Mouse (Mus musculus) cerebellum, adult 18-20 months (tissue): ENCODE data around the gene Ggnbp2.

Experiments
- DNase-seq, 2 experiments: peaks; one replicate each; pipeline ENCODE4 v3.0.0; 2021

The Ggnbp2 gene

GRCm38 (mm10) chr11:84822487-84822886 is 48.1 kb downstream of the Ggnbp2 start:
- no peak for DNase-seq

- no peak for DNase-seq
Measured at GRCm38 (mm10) chr11:84821131-84821770, 49.4 kb downstream of the Ggnbp2 start.

- peak; percentile 93 to 95 for DNase-seq
Measured at GRCm38 (mm10) chr11:84818961-84819692, 51.5 kb downstream of the Ggnbp2 start, which contains the start of gene Mrm1. Gene Mrm1, minus strand, starts transcription at chr11:84819515.

DNA sequence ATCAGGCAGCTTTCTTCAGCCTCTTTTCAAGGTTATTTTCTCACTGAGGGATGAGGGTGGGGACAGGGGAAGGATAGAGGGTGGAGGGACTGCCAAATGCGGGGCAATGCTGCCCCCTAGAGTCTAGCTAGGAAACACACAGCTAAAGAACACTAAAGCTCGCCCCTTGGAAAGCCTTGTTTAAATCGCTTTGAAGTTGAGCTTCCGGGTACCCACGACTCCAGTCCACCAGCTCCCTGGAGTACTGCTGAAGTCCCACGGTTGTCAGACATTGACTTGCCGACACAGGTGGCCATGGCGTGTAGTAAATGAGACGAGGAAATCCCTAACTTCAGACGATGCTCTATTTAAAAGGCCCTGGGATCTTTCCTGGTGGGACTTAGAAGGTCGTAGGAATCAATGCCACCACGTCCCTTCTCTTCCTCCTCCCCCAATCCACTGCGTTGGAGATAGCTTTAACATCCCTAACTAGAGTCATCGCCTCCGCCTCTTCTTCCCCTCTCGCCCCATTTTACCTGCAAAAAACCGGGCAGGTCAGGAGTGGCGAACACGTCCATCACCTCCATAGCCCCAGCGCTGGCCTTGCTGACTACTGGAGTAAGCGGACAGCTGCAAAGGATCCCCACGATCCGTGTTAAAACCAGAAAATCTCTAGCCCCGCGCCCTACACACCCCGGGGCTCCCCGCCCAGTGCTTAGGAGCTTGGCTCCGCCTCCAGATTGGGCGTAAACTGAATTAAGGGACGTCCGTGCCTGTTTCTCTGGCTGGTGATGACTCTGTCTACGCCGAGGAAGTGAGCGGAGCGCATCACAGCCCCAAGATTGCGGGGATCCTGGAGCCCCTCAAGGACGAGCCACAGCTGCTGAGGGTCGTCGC is 52.3 kb downstream of the Ggnbp2 start:
- DNase-seq, result peak; percentile 73 to 75

DNA sequence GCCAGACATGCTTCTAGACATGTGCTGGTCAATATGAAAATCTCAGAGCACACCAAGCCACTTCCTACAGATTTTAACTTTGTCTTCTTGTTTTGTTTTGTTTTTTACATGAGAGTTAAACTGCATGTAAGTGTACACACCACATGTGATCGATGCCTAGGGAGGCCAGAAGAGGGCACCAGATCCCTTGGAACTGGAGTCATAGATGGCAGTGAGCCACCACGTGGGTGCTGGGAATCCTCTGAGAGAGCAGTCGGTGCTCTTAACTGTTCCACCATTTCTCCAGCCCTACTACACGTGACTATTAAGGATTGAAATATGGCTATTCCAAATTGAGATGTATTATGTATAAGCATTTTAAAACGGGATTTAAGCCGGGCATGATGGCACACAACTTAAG is 53.3 kb downstream of the Ggnbp2 start:
- DNase-seq, result no peak

- DNase-seq, result peak; percentile 67 to 78
Measured at GRCm38 (mm10) chr11:84813724-84814510, 56.7 kb downstream of the Ggnbp2 start.

- DNase-seq, result no peak
Measured at GRCm38 (mm10) chr11:84804373-84804772, 66.2 kb downstream of the Ggnbp2 start.

- DNase-seq, result peak; percentile 72 to 84
Measured at GRCm38 (mm10) chr11:84797627-84798353, 72.8 kb downstream of the Ggnbp2 start.

GRCm38 (mm10) chr11:84797026-84797425 is 73.6 kb downstream of the Ggnbp2 start:
- no peak for DNase-seq

DNA sequence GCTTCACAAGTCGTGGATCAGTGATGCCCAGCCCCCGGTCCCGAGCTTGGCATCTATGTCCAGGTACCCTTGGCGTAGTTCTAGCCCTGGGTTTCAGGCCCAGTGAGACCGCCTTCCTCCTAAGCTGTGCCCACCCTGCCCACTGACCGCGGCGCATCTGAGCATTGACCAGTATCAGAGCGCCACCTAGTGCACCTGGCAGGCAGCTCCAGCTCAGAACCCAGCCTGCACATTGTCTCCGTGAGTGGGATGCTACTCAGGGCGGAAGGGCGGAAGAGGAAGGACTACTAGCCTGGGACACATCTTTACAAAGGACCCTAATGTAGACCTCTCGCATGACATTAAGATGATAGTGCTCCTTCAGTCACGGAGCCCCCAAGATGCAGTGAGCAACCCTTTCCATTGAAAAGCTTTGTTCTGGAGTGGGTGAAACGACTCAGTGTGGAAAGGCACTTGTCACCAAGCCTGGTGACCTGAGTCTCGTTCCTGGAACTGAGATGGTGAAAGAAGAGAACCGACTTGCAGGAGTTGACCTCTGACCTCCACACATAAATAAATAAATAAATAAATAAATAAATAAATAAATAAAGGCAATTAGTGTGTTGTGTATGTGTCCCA is 76.0 kb downstream of the Ggnbp2 start:
- peak; percentile 79 to 89 for DNase-seq

DNA sequence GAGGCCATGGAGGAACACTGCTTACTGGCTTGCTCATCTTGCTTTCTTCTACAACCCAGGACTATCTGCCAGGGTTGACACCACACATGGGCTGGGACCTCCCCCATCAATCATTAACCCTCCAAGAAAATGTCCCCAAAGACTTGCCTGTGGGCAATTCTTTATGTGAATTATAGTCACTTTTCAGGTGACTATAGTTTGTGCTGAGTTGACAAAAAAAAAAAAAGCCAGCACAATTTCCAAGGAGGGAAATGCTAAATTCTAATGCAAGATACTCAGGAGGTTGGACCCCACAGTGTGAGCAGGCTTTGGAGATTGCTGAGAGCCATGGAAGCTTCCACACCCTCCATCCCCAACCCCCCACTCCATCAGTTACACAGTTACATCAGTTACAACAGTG is 77.1 kb downstream of the Ggnbp2 start:
- no peak for DNase-seq

GRCm38 (mm10) chr11:84790383-84790782 is 80.2 kb downstream of the Ggnbp2 start:
- DNase-seq, result no peak
